Mouse (Mus musculus) hematopoietic stem cell, adult 5-6 weeks (primary cell): ENCODE measurements around the gene Cpeb4. TPM values are rescaled to one million over a fixed set of nuclear protein-coding genes. Genes with fewer than 3 reads are reported as not detected.

Source experiments
- ATAC-seq, 2 experiments: fragments of 125-278 bp in 1 of 2; replicated peaks in 1 of 2; 2 replicates each; pipeline ENCODE4 v1.8.0; 2016 to 2017; ENCODE audit warnings: inconsistent platforms in 2 of 2, mild to moderate bottlenecking in 2 of 2, moderate number of reproducible peaks in 2 of 2, low read depth in 1 of 2, moderate TSS enrichment in 1 of 2; ENCODE audit not compliant: low FRiP score in 2 of 2, poor library complexity in 2 of 2, severe bottlenecking in 2 of 2, insufficient read depth in 1 of 2, low TSS enrichment in 1 of 2
- total RNA-seq: library from RNA; stranded (forward); fragments of 172-1452, 232-1000 nt; gene quantifications from 2 replicates; pipeline ENCODE4 v1.2.3, GENCODE M21; 2017

Gene Cpeb4
- total RNA-seq, 1 experiment from 2014 or later = 11.0 TPM

- no peak for ATAC-seq
Measured at GRCm38 (mm10) chr11:31874071-31874470, 2.1 kb downstream of the Cpeb4 start.

GRCm38 (mm10) chr11:31883671-31884070, 11.7 kb downstream of the Cpeb4 start:
- no peak for ATAC-seq

- ATAC-seq = no peak
Measured at GRCm38 (mm10) chr11:31885765-31886164, 13.8 kb downstream of the Cpeb4 start.

- ATAC-seq = no peak
Measured at GRCm38 (mm10) chr11:31888229-31888628, 16.2 kb downstream of the Cpeb4 start.

- ATAC-seq = no peak
Measured at GRCm38 (mm10) chr11:31892152-31892551, 20.1 kb downstream of the Cpeb4 start.

GRCm38 (mm10) chr11:31893639-31894038, 21.6 kb downstream of the Cpeb4 start:
- ATAC-seq = no peak

- no peak for ATAC-seq
Measured at GRCm38 (mm10) chr11:31896065-31896792, 24.2 kb downstream of the Cpeb4 start.

- no peak for ATAC-seq
Measured at GRCm38 (mm10) chr11:31896905-31897304, 24.9 kb downstream of the Cpeb4 start.

- ATAC-seq = no peak
Measured at GRCm38 (mm10) chr11:31899166-31899565, 27.2 kb downstream of the Cpeb4 start.

GRCm38 (mm10) chr11:31900736-31901135, 28.7 kb downstream of the Cpeb4 start:
- no peak for ATAC-seq

- ATAC-seq = no peak
Measured at GRCm38 (mm10) chr11:31902251-31903001, 30.4 kb downstream of the Cpeb4 start.

GRCm38 (mm10) chr11:31906499-31906898, 34.5 kb downstream of the Cpeb4 start:
- no peak for ATAC-seq

- no peak for ATAC-seq
Measured at GRCm38 (mm10) chr11:31907650-31908049, 35.6 kb downstream of the Cpeb4 start.

GRCm38 (mm10) chr11:31912958-31913357, 40.9 kb downstream of the Cpeb4 start:
- no peak for ATAC-seq

GRCm38 (mm10) chr11:31917769-31918168, 45.8 kb downstream of the Cpeb4 start:
- no peak for ATAC-seq

- ATAC-seq = no peak
Measured at GRCm38 (mm10) chr11:31930051-31930450, 58.0 kb downstream of the Cpeb4 start.

GRCm38 (mm10) chr11:31935652-31936051, 63.6 kb downstream of the Cpeb4 start:
- ATAC-seq = no peak

- ATAC-seq = no peak
Measured at GRCm38 (mm10) chr11:31936910-31937525, 65.0 kb downstream of the Cpeb4 start.
